Mouse (Mus musculus) cerebellum, adult (tissue): Measurements from ENCODE around the gene Acacb.

ENCODE experiments used
- ATAC-seq: cut with Nextera tagmentation; 2 replicates; pipeline ENCODE4 v1.9.2; 2017; ENCODE audit warnings: mild to moderate bottlenecking, moderate library complexity, mixed read lengths; ENCODE audit not compliant: insufficient number of reproducible peaks, low FRiP score, low TSS enrichment

Acacb gene

GRCm38 (mm10) chr5:114261494-114261893 is 115.2 kb downstream of the Acacb start:
- no peak for ATAC-seq

GRCm38 (mm10) chr5:114264030-114264459 is 117.7 kb downstream of the Acacb start:
- ATAC-seq: no peak

- no peak for ATAC-seq
Observed at GRCm38 (mm10) chr5:114264791-114265190, 118.5 kb downstream of the Acacb start.

- no peak for ATAC-seq
Observed at GRCm38 (mm10) chr5:114268646-114269045, 122.3 kb downstream of the Acacb start.

GRCm38 (mm10) chr5:114269499-114269898 is 123.2 kb downstream of the Acacb start:
- ATAC-seq: no peak

GRCm38 (mm10) chr5:114269984-114270383 is 123.6 kb downstream of the Acacb start:
- no peak for ATAC-seq

GRCm38 (mm10) chr5:114273693-114274402 is 127.5 kb downstream of the Acacb start, which contains the start of gene Foxn4:
Gene Foxn4 (minus strand): TSS chr5:114273807.
- ATAC-seq: no peak

GRCm38 (mm10) chr5:114275339-114275738 is 129.0 kb downstream of the Acacb start:
- no peak for ATAC-seq

GRCm38 (mm10) chr5:114275991-114276390 is 129.7 kb downstream of the Acacb start:
- ATAC-seq: no peak

GRCm38 (mm10) chr5:114279382-114280143 is 133.2 kb downstream of the Acacb start:
- no peak for ATAC-seq

- no peak for ATAC-seq
Observed at GRCm38 (mm10) chr5:114282346-114282745, 136.0 kb downstream of the Acacb start.

GRCm38 (mm10) chr5:114284604-114285397 is 138.5 kb downstream of the Acacb start:
- ATAC-seq: no peak

GRCm38 (mm10) chr5:114285398-114285700 is 139.0 kb downstream of the Acacb start:
- ATAC-seq: no peak

- ATAC-seq: no peak
Observed at GRCm38 (mm10) chr5:114286102-114286501, 139.8 kb downstream of the Acacb start.

- no peak for ATAC-seq
Observed at GRCm38 (mm10) chr5:114286872-114287571, 140.7 kb downstream of the Acacb start.

GRCm38 (mm10) chr5:114288396-114288795 is 142.1 kb downstream of the Acacb start:
- ATAC-seq: no peak

- ATAC-seq: no peak
Observed at GRCm38 (mm10) chr5:114288874-114289273, 142.5 kb downstream of the Acacb start, which contains the start of gene Myo1h. Gene Myo1h (plus strand): TSS chr5:114289166.

GRCm38 (mm10) chr5:114290004-114290403 is 143.7 kb downstream of the Acacb start:
- ATAC-seq: no peak

GRCm38 (mm10) chr5:114296693-114297631 is 150.6 kb downstream of the Acacb start:
- no peak for ATAC-seq
